7 mouse cellular contexts compared by ENCODE assay signal in genomic region chr6:13870919-13871624, GRCm38 (mm10). TPM values are rescaled to one million over a fixed set of nuclear protein-coding genes. Genes with fewer than 3 reads are reported as not detected.
DNase-seq lines count a peak whose midpoint lies in the region; ATAC-seq lines count a peak whose summit lies in the region.

TSS of gene 2610001J05Rik (minus strand) at chr6:13871518.

- peak within 1 kb of the TSS; percentile 75 for H3K27ac ChIP-seq in embryonic facial prominence, embryonic 12.5 days
- H3K27ac ChIP-seq in limb, embryonic 11.5 days (replicated peaks; ENCODE audit: low read depth, low read length) = no peak within 1 kb of the TSS
- H3K27ac ChIP-seq in midbrain, embryonic 14.5 days (replicated peaks; ENCODE audit: low read depth, low read length) = 0 out of 2 replicates have a peak within 1 kb of the TSS, but pooled peaks have one; percentile 38

- H3K4me3 ChIP-seq in embryonic facial prominence, embryonic 12.5 days = peak within 1 kb of the TSS; percentile 57
- H3K4me3 ChIP-seq in limb, embryonic 11.5 days (ENCODE audit: low read depth, low read length) = peak within 1 kb of the TSS; percentile 51
- peak within 1 kb of the TSS; percentile 60 for H3K4me3 ChIP-seq in midbrain, embryonic 14.5 days (replicated peaks; ENCODE audit: low read depth, low read length)

- ATAC-seq in embryonic facial prominence, embryonic 12.5 days (ENCODE audit: insufficient number of reproducible peaks, insufficient read depth, low FRiP score, low TSS enrichment) = peak; percentile 100
- ATAC-seq in limb, embryonic 11.5 days (ENCODE audit: insufficient number of reproducible peaks, low FRiP score, low TSS enrichment, low read depth) = peak; percentile 99
- peak; percentile 99 for ATAC-seq in midbrain, embryonic 14.5 days (ENCODE audit: low FRiP score, low TSS enrichment)

- no peaks in the 10 kb centered on the region for H3K9me3 ChIP-seq in embryonic facial prominence, embryonic 12.5 days
- H3K9me3 ChIP-seq in limb, embryonic 11.5 days (ENCODE audit: control insufficient read depth, low read length) = no peaks in the 10 kb centered on the region
- H3K9me3 ChIP-seq in midbrain, embryonic 14.5 days (ENCODE audit: control insufficient read depth, low read length) = no peaks in the 10 kb centered on the region

- peak within 1 kb of the TSS; percentile 54 for H3K4me2 ChIP-seq in embryonic facial prominence, embryonic 12.5 days (replicated peaks)
- peak within 1 kb of the TSS; percentile 38 for H3K4me2 ChIP-seq in limb, embryonic 11.5 days (ENCODE audit: low read depth, severe bottlenecking)
- peak within 1 kb of the TSS; percentile 60 for H3K4me2 ChIP-seq in midbrain, embryonic 14.5 days (ENCODE audit: low read length)

- H3K36me3 ChIP-seq in embryonic facial prominence, embryonic 12.5 days = no peaks in the 10 kb centered on the region
- H3K36me3 ChIP-seq in limb, embryonic 11.5 days (ENCODE audit: control insufficient read depth, insufficient read depth, low read length) = no peaks in the 10 kb centered on the region
- H3K36me3 ChIP-seq in midbrain, embryonic 14.5 days (ENCODE audit: control insufficient read depth, insufficient read depth, low read length) = no peaks in the 10 kb centered on the region

- H3K4me1 ChIP-seq in embryonic facial prominence, embryonic 12.5 days = peaks cover 5% of the 10 kb centered on the region; the same call in 1 of the 2 replicates
- 0 out of 2 replicates have a peak, but pooled peaks cover 3% of the 10 kb centered on the region for H3K4me1 ChIP-seq in limb, embryonic 11.5 days (ENCODE audit: control insufficient read depth, insufficient read depth, low read length)
- H3K4me1 ChIP-seq in midbrain, embryonic 14.5 days (ENCODE audit: control insufficient read depth, insufficient read depth, low read length) = peaks cover 7% of the 10 kb centered on the region; the same call in 1 of the 2 replicates

- WGBS in embryonic facial prominence, embryonic 12.5 days = under 1% methylated on average over 19 of the region's 19 CpGs
- 1% methylated on average over 19 of the region's 19 CpGs for WGBS in limb, embryonic 11.5 days
- 2% methylated on average over 19 of the region's 19 CpGs for WGBS in midbrain, embryonic 14.5 days

- peak; percentile 86 for DNase-seq in adrenal gland, postnatal 25 days
- DNase-seq in heart, adult 11 months = peak; percentile 99
- peak; percentile 90 for DNase-seq in kidney, adult 18-20 months
- DNase-seq in limb, embryonic 11.5 days (ENCODE audit: low spot score) = peak; percentile 93
- DNase-seq in midbrain, embryonic 14.5 days = peak; percentile 95
- DNase-seq in spleen, adult 18-20 months = peak; percentile 76 to 83

- H3K9ac ChIP-seq in embryonic facial prominence, embryonic 12.5 days = peak within 1 kb of the TSS; percentile 59
- peak within 1 kb of the TSS; percentile 72 for H3K9ac ChIP-seq in limb, embryonic 11.5 days (ENCODE audit: low read length)
- H3K9ac ChIP-seq in midbrain, embryonic 14.5 days (replicated peaks; ENCODE audit: low read length) = peak within 1 kb of the TSS; percentile 65

- no peaks in the 10 kb centered on the region for H3K27me3 ChIP-seq in embryonic facial prominence, embryonic 12.5 days
- H3K27me3 ChIP-seq in limb, embryonic 11.5 days (ENCODE audit: control insufficient read depth, insufficient read depth, low read length) = no peaks in the 10 kb centered on the region
- H3K27me3 ChIP-seq in midbrain, embryonic 14.5 days (ENCODE audit: control insufficient read depth, insufficient read depth, low read length) = no peaks in the 10 kb centered on the region

RNA-seq across cellular contexts. Expression of gene 2610001J05Rik, which starts in this region (rescaled TPM):
- total RNA-seq in adrenal gland, postnatal 25 days (2021) = 43.1 and 46.1 TPM in 2 replicates
- polyA plus RNA-seq in embryonic facial prominence, embryonic 12.5 days (2016; fragmentation: Nextera tagmentation; extraction: Ambion mirVana) = 107 and 108 TPM in 2 replicates
- polyA plus RNA-seq in limb, embryonic 11.5 days (2014; fragmentation: Nextera tagmentation; extraction: Ambion mirVana) = 69.7 and 70.6 TPM in 2 replicates
- 61.9 and 80.6 TPM in 2 replicates for polyA plus RNA-seq in midbrain, embryonic 14.5 days (2014; fragmentation: Nextera tagmentation; extraction: Ambion mirVana)
